Mouse (Mus musculus) thymus, adult 2 months (tissue): ENCODE data around the gene Abr.

Experiments used
- CTCF ChIP-seq: fragments of 200-500 bp; IDR thresholded peaks from 2 replicates; pipeline ENCODE4 v1.5.1; 2012; ENCODE audit warnings: mild to moderate bottlenecking, control low read depth, low read length, moderate library complexity, borderline replicate concordance; ENCODE audit not compliant: control insufficient read depth, poor library complexity, insufficient read depth; ENCODE audit errors: extremely low read depth
- POLR2A ChIP-seq: fragments of 200-500 bp; IDR thresholded peaks from 2 replicates; pipeline ENCODE4 v1.6.1; 2012; ENCODE audit warnings: mild to moderate bottlenecking, low read length, control low read depth, moderate library complexity; ENCODE audit not compliant: control insufficient read depth, poor library complexity, insufficient read depth; ENCODE audit errors: extremely low read depth

- TF ChIP-seq CTCF (no peak), POLR2A (no peak)
These were observed 112.1 kb downstream of the Abr start for GRCm38 (mm10) chr11:76509751-76510723.
